Comparison of ENCODE assay signal across 17 mouse cellular contexts in the genomic region with DNA sequence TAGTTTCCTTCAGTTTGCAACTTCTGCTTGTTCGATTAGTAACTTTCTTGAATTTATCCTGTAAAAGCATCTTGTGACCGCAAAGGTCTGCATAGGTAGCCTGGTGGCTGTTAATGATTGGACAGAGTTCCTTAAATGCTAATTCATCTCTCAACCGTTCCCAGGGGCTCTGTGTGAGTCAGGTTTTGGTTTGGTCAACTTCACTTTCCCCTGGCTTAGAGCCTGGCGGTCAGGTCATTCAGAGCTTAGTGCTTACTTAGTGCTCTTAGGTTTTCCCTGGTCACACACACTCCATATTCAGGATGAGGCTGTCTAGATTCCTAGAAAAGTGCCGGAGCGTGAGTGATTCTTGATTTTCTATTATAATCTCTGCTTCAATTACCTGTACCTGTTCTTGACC. TPM values are rescaled to one million over a fixed set of nuclear protein-coding genes. Genes with fewer than 3 reads are reported as not detected.
DNase-seq lines count a peak whose midpoint lies in the region; ATAC-seq and TF ChIP-seq lines count a peak whose summit lies in the region.
"Had no signal": no experiment of that assay in that cellular context is flagged by ENCODE, and none has a peak within 500 bp of the region (broad histone marks: within the 10 kb centered on the region; RNA-seq: fewer than 3 reads in every experiment).

No protein-coding gene starts in this region.

- TF ChIP-seq CTCF in intestine, postnatal 0 days (IDR thresholded peaks at IDR 0.05; ENCODE audit: low read depth): no peak
- no peak for TF ChIP-seq CTCF in kidney, postnatal 0 days (IDR thresholded peaks at IDR 0.05; ENCODE audit: low read depth)
- no peak for TF ChIP-seq CTCF in stomach, postnatal 0 days (IDR thresholded peaks at IDR 0.05; ENCODE audit: low read depth)

- H3K4me2 ChIP-seq in intestine, embryonic 14.5 days (ENCODE audit: low read length): no peak overlapping the region
- no peak overlapping the region for H3K4me2 ChIP-seq in intestine, postnatal 0 days (replicated peaks; ENCODE audit: low read depth)
- H3K4me2 ChIP-seq in kidney, postnatal 0 days (ENCODE audit: low read length): peak overlapping the region; percentile 3; the same call in 1 of the 2 replicates
- H3K4me2 ChIP-seq in lung, embryonic 16.5 days (ENCODE audit: low read depth, low read length): peak overlapping the region; percentile 13; the same call in 1 of the 2 replicates
- no peak overlapping the region for H3K4me2 ChIP-seq in stomach, postnatal 0 days (replicated peaks; ENCODE audit: low read depth)
- H3K4me2 ChIP-seq: embryonic facial prominence, embryonic 15.5 days; forebrain, embryonic 12.5 days; hindbrain, embryonic 14.5 days; midbrain, embryonic 11.5 days; neural tube, embryonic 15.5 days had no signal

- no peaks in the 10 kb centered on the region for H3K27me3 ChIP-seq in intestine, embryonic 14.5 days (replicated peaks; ENCODE audit: control insufficient read depth, insufficient read depth, low read length)
- no peaks in the 10 kb centered on the region for H3K27me3 ChIP-seq in intestine, postnatal 0 days (replicated peaks; ENCODE audit: control insufficient read depth, insufficient read depth, low read length)
- H3K27me3 ChIP-seq in kidney, postnatal 0 days (ENCODE audit: insufficient read depth, low read length): no peaks in the 10 kb centered on the region
- H3K27me3 ChIP-seq in lung, embryonic 16.5 days (ENCODE audit: control insufficient read depth, insufficient read depth, low read depth, low read length): no peaks in the 10 kb centered on the region
- no peaks in the 10 kb centered on the region for H3K27me3 ChIP-seq in stomach, postnatal 0 days (ENCODE audit: control insufficient read depth, insufficient read depth, low read length)
- H3K27me3 ChIP-seq in limb, embryonic 10.5 days (ENCODE audit: low read depth, poor library complexity, severe bottlenecking): no peaks in the 10 kb centered on the region
- H3K27me3 ChIP-seq: embryonic facial prominence, embryonic 15.5 days; forebrain, embryonic 12.5 days; neural tube, embryonic 15.5 days had no signal

- H3K27ac ChIP-seq in intestine, embryonic 14.5 days (ENCODE audit: low read depth): no peak overlapping the region
- H3K27ac ChIP-seq in intestine, postnatal 0 days (ENCODE audit: low read depth, low read length): no peak overlapping the region
- H3K27ac ChIP-seq in kidney, postnatal 0 days: 0 out of 2 replicates have a peak overlapping the region, but pooled peaks have one; percentile 25
- H3K27ac ChIP-seq in lung, embryonic 16.5 days (ENCODE audit: low read length): peak overlapping the region; percentile 11; the same call in 1 of the 2 replicates
- no peak overlapping the region for H3K27ac ChIP-seq in stomach, postnatal 0 days (replicated peaks)
- no peak overlapping the region for H3K27ac ChIP-seq in limb, embryonic 10.5 days
- H3K27ac ChIP-seq: embryonic facial prominence, embryonic 15.5 days; forebrain, embryonic 12.5 days; hindbrain, embryonic 14.5 days; neural tube, embryonic 15.5 days had no signal

- no peak overlapping the region for H3K4me3 ChIP-seq in intestine, embryonic 14.5 days (ENCODE audit: low read depth, low read length)
- no peak overlapping the region for H3K4me3 ChIP-seq in intestine, postnatal 0 days (ENCODE audit: low read depth, low read length)
- H3K4me3 ChIP-seq in kidney, postnatal 0 days (replicated peaks; ENCODE audit: low read depth, low read length): no peak overlapping the region
- H3K4me3 ChIP-seq in lung, embryonic 16.5 days (ENCODE audit: low read length): no peak overlapping the region
- no peak overlapping the region for H3K4me3 ChIP-seq in stomach, postnatal 0 days (ENCODE audit: low read depth, low read length)
- H3K4me3 ChIP-seq in limb, embryonic 10.5 days: no peak overlapping the region
- H3K4me3 ChIP-seq: embryonic facial prominence, embryonic 15.5 days; forebrain, embryonic 12.5 days; neural tube, embryonic 15.5 days had no signal

- 0 out of 2 replicates have a peak, but pooled peaks have one; percentile 43 for ATAC-seq in intestine, embryonic 14.5 days (replicated peaks; ENCODE audit: low FRiP score, low TSS enrichment, low read depth)
- no peak for ATAC-seq in intestine, postnatal 0 days
- ATAC-seq in kidney, postnatal 0 days (replicated peaks; ENCODE audit: low FRiP score, low read depth): no peak
- peak; percentile 87 for ATAC-seq in lung, embryonic 16.5 days (ENCODE audit: low read depth)
- peak; percentile 56; the same call in 1 of the 2 replicates for ATAC-seq in stomach, postnatal 0 days (ENCODE audit: low FRiP score, low TSS enrichment)
- ATAC-seq: liver, postnatal 0 days had no signal

- no peaks in the 10 kb centered on the region for H3K4me1 ChIP-seq in intestine, embryonic 14.5 days (replicated peaks; ENCODE audit: control insufficient read depth, insufficient read depth, low read length)
- no peaks in the 10 kb centered on the region for H3K4me1 ChIP-seq in intestine, postnatal 0 days (replicated peaks; ENCODE audit: control insufficient read depth, insufficient read depth, low read length)
- no peaks in the 10 kb centered on the region for H3K4me1 ChIP-seq in kidney, postnatal 0 days (replicated peaks; ENCODE audit: insufficient read depth, low read length)
- H3K4me1 ChIP-seq in lung, embryonic 16.5 days (replicated peaks; ENCODE audit: control insufficient read depth, insufficient read depth, low read length): peaks cover 10% of the 10 kb centered on the region
- H3K4me1 ChIP-seq in stomach, postnatal 0 days (replicated peaks; ENCODE audit: control insufficient read depth, insufficient read depth): no peaks in the 10 kb centered on the region
- H3K4me1 ChIP-seq in limb, embryonic 10.5 days: peaks cover 12% of the 10 kb centered on the region
- H3K4me1 ChIP-seq: embryonic facial prominence, embryonic 15.5 days; forebrain, embryonic 12.5 days; neural tube, embryonic 15.5 days had no signal

- no peak for DNase-seq in intestine, embryonic 14.5 days (ENCODE audit: low spot score)
- peak; percentile 38 for DNase-seq in kidney, postnatal 0 days (ENCODE audit: low spot score)
- peak; percentile 39 for DNase-seq in stomach, postnatal 0 days (ENCODE audit: low spot score)
- DNase-seq in limb, embryonic 10.5 days (ENCODE audit: low spot score): no peak
- DNase-seq in T-cell, adult 2 months (ENCODE audit: low spot score): no peak
- no peak for DNase-seq in c-Kit-positive CD71-positive TER-119-positive erythroid progenitor cells, embryonic 14.5 days (ENCODE audit: low spot score)
- DNase-seq: adrenal gland, adult 2 months; cerebellum, adult 9-10 months; liver, postnatal 0 days; thymus, postnatal 14 days had no signal

- peaks cover 5% of the 10 kb centered on the region; the same call in 1 of the 2 replicates for H3K9me3 ChIP-seq in intestine, embryonic 14.5 days (ENCODE audit: control insufficient read depth, low read length)
- peaks cover 6% of the 10 kb centered on the region; the same call in 1 of the 2 replicates for H3K9me3 ChIP-seq in intestine, postnatal 0 days (ENCODE audit: control insufficient read depth)
- H3K9me3 ChIP-seq in kidney, postnatal 0 days (replicated peaks; ENCODE audit: low read length): 0 out of 2 replicates have a peak, but pooled peaks cover 4% of the 10 kb centered on the region
- H3K9me3 ChIP-seq in lung, embryonic 16.5 days (ENCODE audit: control insufficient read depth, low read length): no peaks in the 10 kb centered on the region
- H3K9me3 ChIP-seq in stomach, postnatal 0 days (ENCODE audit: control insufficient read depth, low read length): peaks cover 3% of the 10 kb centered on the region; the same call in 1 of the 2 replicates
- H3K9me3 ChIP-seq in limb, embryonic 10.5 days (replicated peaks): peaks cover 7% of the 10 kb centered on the region; the same call in 1 of the 2 replicates
- H3K9me3 ChIP-seq: embryonic facial prominence, embryonic 15.5 days had no signal

- no peaks in the 10 kb centered on the region for H3K36me3 ChIP-seq in intestine, embryonic 14.5 days (ENCODE audit: control insufficient read depth, insufficient read depth, low read length)
- no peaks in the 10 kb centered on the region for H3K36me3 ChIP-seq in intestine, postnatal 0 days (ENCODE audit: control insufficient read depth, insufficient read depth)
- H3K36me3 ChIP-seq in kidney, postnatal 0 days (ENCODE audit: insufficient read depth, low read length): no peaks in the 10 kb centered on the region
- no peaks in the 10 kb centered on the region for H3K36me3 ChIP-seq in lung, embryonic 16.5 days (ENCODE audit: control insufficient read depth, insufficient read depth, low read length)
- no peaks in the 10 kb centered on the region for H3K36me3 ChIP-seq in stomach, postnatal 0 days (ENCODE audit: control insufficient read depth, insufficient read depth, low read length)
- H3K36me3 ChIP-seq in limb, embryonic 10.5 days: no peaks in the 10 kb centered on the region
- H3K36me3 ChIP-seq: embryonic facial prominence, embryonic 15.5 days; forebrain, embryonic 12.5 days; neural tube, embryonic 15.5 days had no signal

- no peak overlapping the region for H3K9ac ChIP-seq in intestine, embryonic 14.5 days (ENCODE audit: low read length)
- H3K9ac ChIP-seq in intestine, postnatal 0 days (ENCODE audit: low read depth, low read length): no peak overlapping the region
- no peak overlapping the region for H3K9ac ChIP-seq in kidney, postnatal 0 days (ENCODE audit: low read depth, low read length)
- H3K9ac ChIP-seq in lung, embryonic 16.5 days (ENCODE audit: low read length): no peak overlapping the region
- no peak overlapping the region for H3K9ac ChIP-seq in stomach, postnatal 0 days (ENCODE audit: low read length)
- H3K9ac ChIP-seq: embryonic facial prominence, embryonic 15.5 days; forebrain, embryonic 12.5 days; hindbrain, embryonic 14.5 days; liver, postnatal 0 days; neural tube, embryonic 15.5 days had no signal

- WGBS in intestine, embryonic 14.5 days: 44% methylated on average over 6 of the region's 6 CpGs
- 35% methylated on average over 6 of the region's 6 CpGs for whole genome bisulfite sequencing in intestine, postnatal 0 days
- 38% methylated on average over 6 of the region's 6 CpGs for WGBS in kidney, postnatal 0 days
- 43% methylated on average over 6 of the region's 6 CpGs for WGBS in lung, embryonic 16.5 days
- 49% methylated on average over 6 of the region's 6 CpGs for WGBS in stomach, postnatal 0 days
- 59% methylated on average over 6 of the region's 6 CpGs for WGBS in limb, embryonic 10.5 days

- TF ChIP-seq EP300 in stomach, postnatal 0 days (optimal IDR thresholded peaks at IDR 0.05): no peak

RNA-seq across cellular contexts. Expression of gene Rassf10, which starts 12.6 kb away (rescaled TPM):
- polyA plus RNA-seq in intestine, embryonic 14.5 days (2014; fragmentation: Nextera tagmentation; extraction: Ambion mirVana): 2.4 and 2.7 TPM in 2 replicates
- polyA plus RNA-seq in intestine, postnatal 0 days (2015; fragmentation: Nextera tagmentation; extraction: Ambion mirVana): 0.76 and 0.94 TPM in 2 replicates
- 19.9 and 20.8 TPM in 2 replicates for polyA plus RNA-seq in kidney, postnatal 0 days (2015; fragmentation: Nextera tagmentation; extraction: Ambion mirVana)
- polyA plus RNA-seq in lung, embryonic 16.5 days (2015; fragmentation: Nextera tagmentation; extraction: Ambion mirVana): 14.3 and 14.9 TPM in 2 replicates
- polyA plus RNA-seq in stomach, postnatal 0 days (2015; fragmentation: Nextera tagmentation; extraction: Ambion mirVana): 6.8 and 7.7 TPM in 2 replicates
- 1.3 and 1.6 TPM in 2 replicates for polyA plus RNA-seq in limb, embryonic 10.5 days (2016; fragmentation: Nextera tagmentation; extraction: Ambion mirVana)

Comparison
In these comparisons a context has a peak if more than half of its experiments do, and no peak if none do; other contexts are left out.
1. ATAC-seq: peak in intestine, embryonic 14.5 days (single experiment), lung, embryonic 16.5 days (single experiment) and stomach, postnatal 0 days (single experiment); none in intestine, postnatal 0 days (single experiment) and kidney, postnatal 0 days (single experiment).
2. DNase-seq: peak in kidney, postnatal 0 days (single experiment) and stomach, postnatal 0 days (single experiment); none in intestine, embryonic 14.5 days (single experiment), limb, embryonic 10.5 days (single experiment), T-cell, adult 2 months (single experiment) and c-Kit-positive CD71-positive TER-119-positive erythroid progenitor cells, embryonic 14.5 days (single experiment).
3. H3K27ac ChIP-seq: peak in kidney, postnatal 0 days (single experiment) and lung, embryonic 16.5 days (single experiment); none in intestine, embryonic 14.5 days (single experiment), intestine, postnatal 0 days (single experiment), stomach, postnatal 0 days (single experiment) and limb, embryonic 10.5 days (single experiment).
4. H3K4me2 ChIP-seq: peak in kidney, postnatal 0 days (single experiment) and lung, embryonic 16.5 days (single experiment); none in intestine, embryonic 14.5 days (single experiment), intestine, postnatal 0 days (single experiment) and stomach, postnatal 0 days (single experiment).